Mouse (Mus musculus): ENCODE results near the gene Insl3. TPM values are rescaled to one million over a fixed set of nuclear protein-coding genes. Genes with fewer than 3 reads are reported as not detected.

Gene Insl3
- total RNA-seq (2021) = under 1 TPM; 0.78 TPM
- long read RNA-seq, experiment 1 = 0 reads
- long read RNA-seq, experiment 2 = 0 reads

- DNase-seq (ENCODE audit: low spot score) = no peak
These were observed at the start of gene Insl3 for GRCm38 (mm10) chr8:71689028-71689427. Gene Insl3, plus strand, starts transcription at chr8:71689214.

DNA sequence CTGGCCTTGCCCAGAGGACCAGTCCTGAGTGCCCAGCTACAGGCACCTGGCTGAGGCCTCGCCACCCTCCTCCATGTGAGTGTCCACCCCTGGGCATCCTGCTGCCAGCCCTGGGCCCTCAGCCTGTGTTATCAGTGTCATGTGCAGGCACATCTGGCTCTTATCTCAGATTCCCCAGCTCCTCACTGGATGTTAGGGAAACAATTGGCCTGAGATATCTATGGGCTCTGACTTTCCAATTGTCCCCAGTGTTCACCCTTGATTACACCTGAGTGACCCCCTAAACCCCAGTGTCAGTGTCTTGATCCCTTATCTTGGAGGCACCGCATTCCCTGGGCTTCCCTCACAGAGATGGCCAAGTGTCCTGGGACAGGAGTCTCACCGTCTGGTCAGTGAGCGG is 49.7 kb upstream of the Insl3 start:
- no peak for DNase-seq (ENCODE audit: low spot score)

- DNase-seq (ENCODE audit: low spot score) = no peak
These were observed 43.5 kb upstream of the Insl3 start for GRCm38 (mm10) chr8:71645510-71645909.

- DNase-seq (ENCODE audit: low spot score) = no peak
These were observed 34.4 kb upstream of the Insl3 start for GRCm38 (mm10) chr8:71654600-71654999.

DNA sequence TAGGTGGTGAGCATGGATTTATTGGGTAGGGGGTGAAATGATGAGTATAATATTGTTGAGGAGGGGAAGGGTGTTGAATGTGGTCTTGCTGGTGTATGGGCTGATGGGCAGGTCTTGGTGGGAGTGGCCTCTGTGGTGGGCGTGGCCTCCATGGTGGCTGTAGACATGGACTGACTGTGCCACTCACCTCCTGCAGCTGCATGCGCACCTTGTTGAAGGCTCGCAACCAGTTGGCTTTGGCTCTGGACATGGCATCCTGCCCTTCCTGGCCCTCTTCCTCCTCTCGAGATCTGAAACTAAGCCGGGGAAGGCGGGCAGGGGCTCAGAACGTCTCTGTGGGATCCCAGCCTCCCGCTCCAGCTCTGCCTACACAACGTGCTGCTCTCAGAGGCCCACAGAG is 31.2 kb upstream of the Insl3 start:
- no peak for DNase-seq (ENCODE audit: low spot score)

GRCm38 (mm10) chr8:71658515-71659049 is 30.4 kb upstream of the Insl3 start:
- no peak for DNase-seq (ENCODE audit: low spot score)

DNA sequence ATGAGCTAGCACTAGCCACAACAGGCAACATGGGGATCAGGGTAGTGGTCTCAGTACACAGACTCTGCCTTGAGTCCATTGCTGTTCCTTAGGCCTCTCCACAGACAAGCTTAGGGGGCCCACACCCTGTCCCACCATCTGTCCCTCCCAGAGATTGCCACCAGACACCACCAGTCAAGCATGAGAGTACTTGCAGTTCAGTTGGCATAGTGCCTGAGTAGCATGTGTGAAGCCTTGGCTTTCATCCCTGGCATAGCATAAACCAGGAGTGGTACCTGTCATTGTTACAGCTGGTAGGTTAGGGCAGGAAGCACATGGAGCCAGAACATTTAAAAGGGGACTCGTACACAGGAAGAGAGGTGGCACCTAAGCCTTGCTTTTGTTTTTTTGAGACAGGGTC is 29.3 kb upstream of the Insl3 start:
- no peak for DNase-seq (ENCODE audit: low spot score)

DNA sequence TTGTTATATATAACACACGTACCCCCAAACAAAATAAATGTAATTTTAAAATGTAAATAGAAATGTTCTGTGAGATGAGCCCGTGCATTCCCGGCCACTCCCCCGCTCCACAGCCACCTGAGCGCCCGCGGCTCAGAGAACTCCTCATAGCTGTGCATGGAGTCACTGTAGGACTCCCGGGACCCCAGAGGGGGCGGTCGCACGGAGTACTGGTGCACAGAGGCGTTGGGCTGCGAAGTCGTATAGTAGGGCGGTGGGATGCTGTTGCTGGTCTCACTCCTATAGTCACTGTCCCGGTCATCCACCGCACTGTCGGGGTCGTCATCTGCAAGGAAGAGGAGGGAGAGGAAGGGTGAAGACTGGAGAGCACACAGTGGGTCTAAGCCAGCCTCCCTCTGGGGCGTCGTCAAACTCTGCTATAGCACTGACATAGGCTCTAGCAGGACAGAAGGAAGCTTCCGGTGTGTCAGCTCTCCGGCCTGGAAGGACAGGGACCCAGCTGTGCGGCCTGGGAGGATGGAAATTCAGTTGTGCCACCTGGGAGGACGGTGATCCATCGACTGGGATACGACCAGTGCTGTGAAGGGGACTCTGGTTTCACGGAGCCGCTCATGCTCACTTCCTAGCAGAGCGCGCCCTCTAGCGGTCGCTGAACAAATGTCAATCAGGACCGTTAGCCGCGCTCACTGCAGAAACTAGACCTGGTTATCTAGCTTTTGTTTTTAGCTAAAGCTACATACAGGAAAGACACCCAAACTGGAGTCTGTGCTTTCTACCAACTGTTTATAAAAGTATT is 28.5 kb upstream of the Insl3 start:
- DNase-seq (ENCODE audit: low spot score) = peak; percentile 78

GRCm38 (mm10) chr8:71665331-71666130 is 23.5 kb upstream of the Insl3 start:
- DNase-seq (ENCODE audit: low spot score) = no peak

DNA sequence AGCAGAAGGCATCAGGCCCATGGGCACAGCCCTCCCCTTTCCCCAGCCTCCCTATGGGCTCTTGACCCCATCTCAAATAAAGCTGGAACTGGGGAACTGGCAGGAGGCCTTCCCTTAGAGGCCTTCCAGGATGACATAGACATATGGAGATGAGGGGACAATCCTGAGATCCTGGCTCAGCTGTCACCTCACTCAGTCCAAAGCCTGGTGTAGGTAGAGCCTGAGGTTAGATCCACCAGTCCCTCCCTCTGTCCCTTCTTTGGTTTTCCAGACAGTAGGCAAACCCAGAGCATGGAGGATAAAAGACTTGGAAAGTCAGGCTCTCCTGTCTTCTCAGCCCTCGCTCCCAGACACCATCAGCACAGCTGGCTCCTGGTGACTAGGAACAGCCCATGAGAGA is 22.2 kb upstream of the Insl3 start:
- no peak for DNase-seq (ENCODE audit: low spot score)

DNA sequence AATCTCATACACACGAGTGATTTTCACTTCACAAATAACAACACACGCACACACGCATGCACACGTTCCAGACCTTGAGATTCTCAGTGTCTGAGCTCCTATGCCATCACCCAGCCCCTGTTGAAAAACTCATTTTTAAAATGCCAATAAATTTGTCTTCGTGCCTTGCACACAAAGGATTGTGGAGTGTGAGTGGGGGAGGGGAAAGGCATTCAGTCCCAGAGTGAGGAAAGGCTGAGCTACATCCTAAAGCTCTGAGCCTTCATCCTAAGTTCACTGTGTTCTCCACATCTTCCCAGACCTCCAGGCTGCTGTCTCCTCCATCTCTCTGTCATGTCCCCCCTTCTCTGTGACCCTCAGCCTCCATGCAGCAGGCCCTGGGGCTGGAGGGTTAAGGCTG is 21.8 kb upstream of the Insl3 start:
- no peak for DNase-seq (ENCODE audit: low spot score)

- no peak for DNase-seq (ENCODE audit: low spot score)
These were observed 20.6 kb upstream of the Insl3 start for GRCm38 (mm10) chr8:71668220-71668975.

DNA sequence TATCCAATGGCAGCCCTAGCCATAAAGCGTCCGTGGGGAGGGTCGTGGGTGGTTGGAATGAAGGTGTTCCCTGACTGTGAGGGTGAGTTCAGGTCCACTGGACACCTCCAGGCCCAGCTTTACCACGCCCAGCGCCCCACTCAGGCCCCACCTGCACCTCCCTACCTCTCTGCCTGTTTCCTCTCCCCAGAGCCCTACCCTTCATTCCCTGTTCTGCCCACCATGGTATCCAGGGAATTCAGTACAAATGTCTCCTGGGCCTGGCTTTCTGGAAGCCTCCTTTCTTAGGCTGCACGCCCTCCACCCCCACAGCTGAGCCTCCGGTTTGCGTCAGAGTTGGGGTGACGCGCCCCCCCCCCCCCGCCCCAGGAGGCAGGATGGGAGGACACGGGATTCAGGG is 18.8 kb upstream of the Insl3 start:
- DNase-seq (ENCODE audit: low spot score) = no peak

- no peak for DNase-seq (ENCODE audit: low spot score)
These were observed 18.1 kb upstream of the Insl3 start for GRCm38 (mm10) chr8:71670621-71671548.

- peak; percentile 86 for DNase-seq (ENCODE audit: low spot score)
These were observed 17.5 kb upstream of the Insl3 start, which contains the start of gene Unc13a for GRCm38 (mm10) chr8:71671549-71671965. Gene Unc13a, minus strand, starts transcription at chr8:71671757.

DNA sequence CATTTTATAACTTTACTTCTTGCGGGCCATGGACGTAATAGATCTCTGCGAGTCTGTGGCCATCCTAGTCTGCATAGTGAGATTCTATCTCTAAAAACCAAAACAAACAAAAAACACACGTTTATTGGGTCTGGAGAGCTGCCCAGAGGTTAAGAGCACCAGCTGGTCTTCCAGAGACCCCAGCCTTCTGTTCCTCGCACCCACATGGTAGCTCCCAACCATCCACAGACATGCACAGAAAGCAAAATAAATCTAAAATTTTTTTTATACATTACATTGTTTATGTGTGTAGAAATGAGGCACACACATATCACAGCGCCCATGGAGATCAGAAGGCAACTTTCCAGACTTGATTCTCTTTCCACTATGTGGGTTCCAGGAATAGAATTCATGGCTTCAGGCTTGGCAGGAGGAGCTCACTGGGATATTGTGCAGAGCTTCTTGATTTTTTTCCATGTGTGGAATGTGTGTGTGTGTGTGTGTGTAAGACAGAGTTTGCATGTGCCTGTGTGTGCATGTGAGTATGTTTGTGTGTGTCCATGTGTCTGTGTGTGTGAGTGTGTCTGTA is 16.8 kb upstream of the Insl3 start:
- no peak for DNase-seq (ENCODE audit: low spot score)

DNA sequence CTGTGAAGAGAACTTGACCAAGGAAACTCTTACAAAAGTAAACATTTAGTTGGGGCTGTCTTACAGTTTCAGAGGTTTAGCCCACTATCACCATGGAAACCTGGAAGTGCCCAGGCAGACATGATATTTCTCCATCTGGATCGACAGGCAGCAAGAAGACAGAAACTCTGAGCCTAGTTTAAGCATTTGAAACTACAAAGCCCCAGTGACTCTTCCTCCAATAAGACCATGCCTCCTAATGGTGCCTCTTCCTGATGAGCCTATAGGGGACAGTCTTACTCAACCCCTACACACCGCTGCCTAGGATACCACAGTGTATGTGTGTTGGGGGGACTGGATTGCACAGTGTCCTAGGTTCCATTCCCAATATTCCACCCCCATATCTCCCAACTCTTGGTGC is 14.9 kb upstream of the Insl3 start:
- DNase-seq (ENCODE audit: low spot score) = no peak

GRCm38 (mm10) chr8:71675456-71676019 is 13.5 kb upstream of the Insl3 start:
- DNase-seq (ENCODE audit: low spot score) = no peak

GRCm38 (mm10) chr8:71676020-71676741 is 12.8 kb upstream of the Insl3 start, which contains the start of gene Jak3:
Gene Jak3, plus strand, starts transcription at chr8:71676296.
- peak; percentile 29 for DNase-seq (ENCODE audit: low spot score)

Measured in gastrocnemius, adult 18-20 months (tissue).